In the genomic region with DNA sequence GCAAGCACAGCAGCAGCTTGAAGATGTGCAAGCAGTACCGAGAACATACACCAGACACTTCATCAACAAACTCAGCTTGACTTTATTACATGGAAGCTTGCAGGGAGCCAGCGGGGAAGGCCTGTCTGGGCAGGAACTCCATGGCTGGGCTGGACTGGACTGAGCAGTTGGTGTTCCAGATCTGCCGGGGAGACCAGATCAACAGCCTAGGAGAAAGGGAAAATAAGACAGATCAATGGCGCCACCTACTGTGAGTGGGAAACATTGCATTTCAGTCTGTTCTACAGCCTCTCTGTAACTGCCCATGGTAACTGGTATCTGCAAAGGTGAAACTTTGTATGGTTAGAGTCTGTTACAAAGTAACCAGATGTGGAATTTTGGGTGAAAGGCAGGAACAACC, we compare ENCODE assay signal across 7 mouse cellular contexts. TPM values are rescaled to one million over a fixed set of nuclear protein-coding genes. Genes with fewer than 3 reads are reported as not detected.
DNase-seq lines count a peak whose midpoint lies in the region; ATAC-seq and TF ChIP-seq lines count a peak whose summit lies in the region.

No protein-coding gene starts in this region.

- no peaks in the 10 kb centered on the region for H3K27me3 ChIP-seq in embryonic facial prominence, embryonic 14.5 days (replicated peaks; ENCODE audit: control insufficient read depth, insufficient read depth, low read length)
- H3K27me3 ChIP-seq in kidney, adult 2 months (replicated peaks; ENCODE audit: control insufficient read depth, insufficient read depth, low read length), result no peaks in the 10 kb centered on the region
- no peaks in the 10 kb centered on the region for H3K27me3 ChIP-seq in limb, embryonic 12.5 days
- no peaks in the 10 kb centered on the region for H3K27me3 ChIP-seq in midbrain, embryonic 15.5 days (replicated peaks)
- H3K27me3 ChIP-seq in spleen, adult 2 months (ENCODE audit: control insufficient read depth, insufficient read depth, low read length), result no peaks in the 10 kb centered on the region

- H3K4me3 ChIP-seq in embryonic facial prominence, embryonic 14.5 days (ENCODE audit: low read depth, low read length), result no peak overlapping the region
- H3K4me3 ChIP-seq in kidney, adult 2 months (ENCODE audit: insufficient read depth, low read depth, low read length), result no peak overlapping the region
- H3K4me3 ChIP-seq in limb, embryonic 12.5 days (replicated peaks), result no peak overlapping the region
- no peak overlapping the region for H3K4me3 ChIP-seq in midbrain, embryonic 15.5 days
- H3K4me3 ChIP-seq in spleen, adult 2 months (ENCODE audit: extremely low read depth, insufficient read depth, insufficient read length), result no peak overlapping the region

- H3K27ac ChIP-seq in embryonic facial prominence, embryonic 14.5 days (replicated peaks; ENCODE audit: low read depth, low read length), result no peak overlapping the region
- no peak overlapping the region for H3K27ac ChIP-seq in kidney, adult 2 months (ENCODE audit: insufficient read depth, low read depth, low read length)
- no peak overlapping the region for H3K27ac ChIP-seq in limb, embryonic 12.5 days
- H3K27ac ChIP-seq in midbrain, embryonic 15.5 days, result no peak overlapping the region
- no peak overlapping the region for H3K27ac ChIP-seq in spleen, adult 2 months (ENCODE audit: insufficient read depth, low read length)

- peaks cover 29% of the 10 kb centered on the region for H3K36me3 ChIP-seq in embryonic facial prominence, embryonic 14.5 days (ENCODE audit: control insufficient read depth, insufficient read depth, low read length)
- peaks cover 1% of the 10 kb centered on the region; the same call in 1 of the 2 replicates for H3K36me3 ChIP-seq in kidney, adult 2 months (ENCODE audit: control insufficient read depth, insufficient read depth, low read length)
- peaks cover 48% of the 10 kb centered on the region for H3K36me3 ChIP-seq in limb, embryonic 12.5 days
- no peaks in the 10 kb centered on the region for H3K36me3 ChIP-seq in midbrain, embryonic 15.5 days (replicated peaks)
- H3K36me3 ChIP-seq in spleen, adult 2 months (ENCODE audit: control insufficient read depth, insufficient read depth, low read length), result peaks cover 15% of the 10 kb centered on the region

- no peak overlapping the region for H3K9ac ChIP-seq in embryonic facial prominence, embryonic 14.5 days (ENCODE audit: low read depth, low read length)
- no peak overlapping the region for H3K9ac ChIP-seq in limb, embryonic 12.5 days (replicated peaks)
- no peak overlapping the region for H3K9ac ChIP-seq in midbrain, embryonic 15.5 days

- TF ChIP-seq POLR2A in kidney, adult 2 months (IDR thresholded peaks at IDR 0.05; ENCODE audit: low read depth, low read length), result no peak
- TF ChIP-seq POLR2A in spleen, adult 2 months (IDR thresholded peaks at IDR 0.05; ENCODE audit: low read depth, low read length), result no peak

- peak; percentile 43 to 72 for DNase-seq in adrenal gland, postnatal 4 days (ENCODE audit: low spot score in 2 of 2)
- DNase-seq in embryonic facial prominence, embryonic 14.5 days (ENCODE audit: low spot score), result peak; percentile 91
- DNase-seq in heart, adult 8-10 months (ENCODE audit: low spot score), result peak; percentile 90
- DNase-seq in kidney, adult 2 months, result peak; percentile 91
- peak in 1 of 2 experiments; percentile 43 for DNase-seq in spleen, adult 2 months (ENCODE audit: low read depth in 1 of 2, low spot score in 2 of 2)

- H3K4me1 ChIP-seq in embryonic facial prominence, embryonic 14.5 days (ENCODE audit: control insufficient read depth, insufficient read depth, low read length), result 0 out of 2 replicates have a peak, but pooled peaks cover 3% of the 10 kb centered on the region
- H3K4me1 ChIP-seq in kidney, adult 2 months (ENCODE audit: control insufficient read depth, insufficient read depth, low read length), result no peaks in the 10 kb centered on the region
- H3K4me1 ChIP-seq in limb, embryonic 12.5 days (replicated peaks), result no peaks in the 10 kb centered on the region
- H3K4me1 ChIP-seq in midbrain, embryonic 15.5 days, result no peaks in the 10 kb centered on the region
- H3K4me1 ChIP-seq in spleen, adult 2 months (ENCODE audit: control insufficient read depth, insufficient read depth, insufficient read length), result no peaks in the 10 kb centered on the region

- ATAC-seq in embryonic facial prominence, embryonic 14.5 days (ENCODE audit: low read depth), result peak; percentile 87
- peak; percentile 83 for ATAC-seq in limb, embryonic 12.5 days (ENCODE audit: insufficient number of reproducible peaks, insufficient read depth, low FRiP score, low TSS enrichment, low read depth)
- ATAC-seq in midbrain, embryonic 15.5 days (replicated peaks), result 0 out of 2 replicates have a peak, but pooled peaks have one; percentile 48

- peak; percentile 76 for TF ChIP-seq CTCF in kidney, adult 2 months (conservative IDR thresholded peaks at IDR 0.05; ENCODE audit: insufficient read depth, insufficient read length, low read depth, low read length)
- peak; percentile 34; the same call in 1 of the 2 replicates for TF ChIP-seq CTCF in spleen, adult 2 months (IDR thresholded peaks at IDR 0.05; ENCODE audit: extremely low read depth, insufficient read depth, insufficient read length, insufficient replicate concordance)

- no peaks in the 10 kb centered on the region for H3K9me3 ChIP-seq in embryonic facial prominence, embryonic 14.5 days (ENCODE audit: control insufficient read depth, low read length)
- no peaks in the 10 kb centered on the region for H3K9me3 ChIP-seq in limb, embryonic 12.5 days
- no peaks in the 10 kb centered on the region for H3K9me3 ChIP-seq in midbrain, embryonic 15.5 days

- 14% methylated on average over 4 of the region's 4 CpGs for WGBS in embryonic facial prominence, embryonic 14.5 days
- WGBS in kidney, adult 2 months, result 14% methylated on average over 4 of the region's 4 CpGs
- WGBS in limb, embryonic 12.5 days, result 21% methylated on average over 4 of the region's 4 CpGs
- 23% methylated on average over 4 of the region's 4 CpGs for WGBS in midbrain, embryonic 15.5 days
- whole genome bisulfite sequencing in spleen, adult 2 months, result 37% methylated on average over 4 of the region's 4 CpGs

- H3K4me2 ChIP-seq in embryonic facial prominence, embryonic 14.5 days (ENCODE audit: low read depth, low read length), result no peak overlapping the region
- H3K4me2 ChIP-seq in limb, embryonic 12.5 days, result no peak overlapping the region
- H3K4me2 ChIP-seq in midbrain, embryonic 15.5 days, result no peak overlapping the region

RNA-seq across cellular contexts. Expression of a gene that starts 14.5 kb away (rescaled TPM):
- 100 to 1,000 TPM; 254 to 267 TPM for total RNA-seq in adrenal gland, postnatal 4 days (2021)
- 409 and 416 TPM in 2 replicates for polyA plus RNA-seq in embryonic facial prominence, embryonic 14.5 days (2014; fragmentation: Nextera tagmentation; extraction: Ambion mirVana)
- total RNA-seq in heart, adult 8-10 months (2022), result 100 to 1,000 TPM in 3 of 4 experiments, 10 to 100 TPM in 1; 94.6 to 115 (median 104) TPM
- 698 and 771 TPM in 2 replicates for polyA plus RNA-seq in kidney, adult 2 months (2012; rRNA removed)
- 264 and 265 TPM in 2 replicates for polyA plus RNA-seq in limb, embryonic 12.5 days (2016; fragmentation: Nextera tagmentation; extraction: Ambion mirVana)
- 225 and 229 TPM in 2 replicates for polyA plus RNA-seq in midbrain, embryonic 15.5 days (2015; fragmentation: Nextera tagmentation; extraction: Ambion mirVana)
- polyA plus RNA-seq in spleen, adult 2 months (2012; rRNA removed), result 237 and 367 TPM in 2 replicates

RNA-seq across cellular contexts. Expression of a gene that starts 22.9 kb away (rescaled TPM):
- total RNA-seq in adrenal gland, postnatal 4 days (2021), result 10 to 100 TPM; 70.0 to 73.9 TPM
- 147 and 171 TPM in 2 replicates for polyA plus RNA-seq in embryonic facial prominence, embryonic 14.5 days (2014; fragmentation: Nextera tagmentation; extraction: Ambion mirVana)
- total RNA-seq in heart, adult 8-10 months (2022), result 10 to 100 TPM; 39.4 to 45.2 (median 42.4) TPM
- 23.3 and 28.3 TPM in 2 replicates for polyA plus RNA-seq in kidney, adult 2 months (2012; rRNA removed)
- 246 and 248 TPM in 2 replicates for polyA plus RNA-seq in limb, embryonic 12.5 days (2016; fragmentation: Nextera tagmentation; extraction: Ambion mirVana)
- 104 and 105 TPM in 2 replicates for polyA plus RNA-seq in midbrain, embryonic 15.5 days (2015; fragmentation: Nextera tagmentation; extraction: Ambion mirVana)
- 25.1 and 25.3 TPM in 2 replicates for polyA plus RNA-seq in spleen, adult 2 months (2012; rRNA removed)

RNA-seq across cellular contexts. Expression of a gene that starts 23.6 kb away (rescaled TPM):
- 1,000 to 10,000 TPM; 2,300 to 2,476 TPM for total RNA-seq in adrenal gland, postnatal 4 days (2021)
- 2,713 and 3,340 TPM in 2 replicates for polyA plus RNA-seq in embryonic facial prominence, embryonic 14.5 days (2014; fragmentation: Nextera tagmentation; extraction: Ambion mirVana)
- total RNA-seq in heart, adult 8-10 months (2022), result 100 to 1,000 TPM; 202 to 357 (median 299) TPM
- 585 and 720 TPM in 2 replicates for polyA plus RNA-seq in kidney, adult 2 months (2012; rRNA removed)
- 444 and 488 TPM in 2 replicates for polyA plus RNA-seq in limb, embryonic 12.5 days (2016; fragmentation: Nextera tagmentation; extraction: Ambion mirVana)
- polyA plus RNA-seq in midbrain, embryonic 15.5 days (2015; fragmentation: Nextera tagmentation; extraction: Ambion mirVana), result 482 and 547 TPM in 2 replicates
- 427 and 627 TPM in 2 replicates for polyA plus RNA-seq in spleen, adult 2 months (2012; rRNA removed)
